Mouse (Mus musculus) cerebellum, adult 2 months (tissue): ENCODE data around the gene Stk38l.

Experiments used
- CTCF ChIP-seq: fragments of 200-500 bp; IDR thresholded peaks from 2 replicates; pipeline ENCODE4 v1.5.1; 2011; ENCODE audit warnings: low read depth, mild to moderate bottlenecking, control low read depth, low read length, moderate library complexity, borderline replicate concordance; ENCODE audit not compliant: insufficient read depth
- POLR2A ChIP-seq: fragments of 200-500 bp; IDR thresholded peaks from 2 replicates; pipeline ENCODE4 v1.6.1; 2011; ENCODE audit warnings: low read length, control low read depth, borderline replicate concordance; ENCODE audit not compliant: insufficient read depth

DNA sequence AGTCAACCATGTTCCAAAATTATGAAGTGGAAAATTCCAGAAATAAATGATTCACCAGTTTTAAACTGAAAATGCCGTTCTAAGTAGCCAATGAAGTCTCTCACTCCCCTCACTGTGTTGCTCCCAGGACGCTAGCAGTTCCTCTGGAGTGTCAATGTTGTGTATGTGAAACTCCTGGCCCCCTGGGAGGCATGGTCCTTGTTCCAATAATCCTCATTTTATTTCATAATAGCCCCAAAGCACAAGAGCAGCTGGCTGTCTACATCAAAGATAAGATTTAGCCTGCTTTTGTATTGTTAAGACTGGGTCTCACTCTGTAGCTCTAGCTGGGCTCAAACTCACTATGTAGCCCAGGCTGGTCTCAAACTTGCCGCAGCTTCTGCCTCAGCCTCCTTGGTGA, 990 bp upstream of the Stk38l start:
- TF ChIP-seq POLR2A (no peak), CTCF (no peak)
